Mouse (Mus musculus) MEL (cell line): ENCODE data around the gene Add2. TPM values are rescaled to one million over a fixed set of nuclear protein-coding genes. Genes with fewer than 3 reads are reported as not detected.

Experiments
- DNase-seq: peaks from one replicate; pipeline ENCODE4 v3.0.0; 2011; ENCODE audit warnings: low read depth, low spot score
- H3K27ac ChIP-seq: 2 replicates; pipeline ENCODE4 v1.5.1; 2012; ENCODE audit warnings: low read depth, mild to moderate bottlenecking, control low read depth, low read length, moderate library complexity; ENCODE audit not compliant: control insufficient read depth
- H3K27me3 ChIP-seq, 2 experiments: fragments of 150-350 bp in 1 of 2; sonication (generic) in 1 of 2; 2 replicates each; pipeline ENCODE4 v1.6.1; 2012; ENCODE audit warnings: low read length in 2 of 2, mild to moderate bottlenecking in 2 of 2, improper control_type of control experiment in 1 of 2, moderate library complexity in 1 of 2; ENCODE audit not compliant: insufficient read depth in 2 of 2, control insufficient read depth in 1 of 2
- H3K36me3 ChIP-seq, 2 experiments: 2 replicates each; pipeline ENCODE4 v1.6.1; 2012 to 2014; ENCODE audit warnings: low read length in 2 of 2, improper control_type of control experiment in 1 of 2, inconsistent platforms in 1 of 2, mild to moderate bottlenecking in 1 of 2; ENCODE audit not compliant: insufficient read depth in 2 of 2, control insufficient read depth in 1 of 2
- H3K4me1 ChIP-seq, 2 experiments: fragments of 150-350 bp in 1 of 2; sonication (generic) in 1 of 2; 2 replicates each; pipeline ENCODE4 v1.6.1; 2012; ENCODE audit warnings: low read length in 2 of 2, improper control_type of control experiment in 1 of 2, mild to moderate bottlenecking in 1 of 2; ENCODE audit not compliant: insufficient read depth in 2 of 2, control insufficient read depth in 1 of 2
- H3K4me3 ChIP-seq, 2 experiments: fragments of 150-350 bp in 1 of 2; sonication (generic) in 1 of 2; 2 replicates each; pipeline ENCODE4 v1.5.1; 2012; ENCODE audit warnings: low read depth in 2 of 2, low read length in 2 of 2, mild to moderate bottlenecking in 2 of 2, moderate library complexity in 2 of 2, control low read depth in 1 of 2, improper control_type of control experiment in 1 of 2; ENCODE audit not compliant: control insufficient read depth in 1 of 2, insufficient read depth in 1 of 2
- H3K79me2 ChIP-seq: 2 replicates; pipeline ENCODE4 v1.6.1; 2012; ENCODE audit warnings: mild to moderate bottlenecking, low read length, moderate library complexity; ENCODE audit not compliant: control insufficient read depth, poor library complexity, insufficient read depth
- H3K9ac ChIP-seq: 2 replicates; pipeline ENCODE4 v1.6.1; 2012; ENCODE audit warnings: low read depth, mild to moderate bottlenecking, control low read depth, low read length, moderate library complexity; ENCODE audit not compliant: control insufficient read depth, poor library complexity, severe bottlenecking
- H3K9me3 ChIP-seq: fragments of 150-350 bp; sonication (generic); replicated peaks from 2 replicates; pipeline ENCODE4 v1.6.1; 2012; ENCODE audit warnings: mild to moderate bottlenecking, low read length, improper control_type of control experiment, moderate library complexity; ENCODE audit not compliant: insufficient read depth
- CHD1 ChIP-seq: IDR thresholded peaks from 2 replicates; pipeline ENCODE4 v1.6.1; 2012; ENCODE audit warnings: low read depth, mild to moderate bottlenecking, inconsistent platforms, low read length, improper control_type of control experiment
- CHD2 ChIP-seq: IDR thresholded peaks from 2 replicates; pipeline ENCODE4 v1.6.1; 2011; ENCODE audit warnings: low read length, improper control_type of control experiment
- CTCF ChIP-seq, 3 experiments: IDR thresholded peaks in 2 of 3; conservative IDR thresholded peaks in 1 of 3; 2 replicates each; pipeline ENCODE4 v1.5.1; 2011 to 2012; ENCODE audit warnings: low read length in 3 of 3, low read depth in 2 of 3, mild to moderate bottlenecking in 2 of 3, improper control_type of control experiment in 1 of 3, inconsistent platforms in 1 of 3, mixed read lengths in 1 of 3, moderate library complexity in 1 of 3; ENCODE audit not compliant: control insufficient read depth in 1 of 3, insufficient read depth in 1 of 3, poor library complexity in 1 of 3, severe bottlenecking in 1 of 3
- E2F4 ChIP-seq: IDR thresholded peaks from 2 replicates; pipeline ENCODE4 v1.6.1; 2011; ENCODE audit warnings: low read depth, low read length, improper control_type of control experiment, borderline replicate concordance
- ELF1 ChIP-seq: IDR thresholded peaks from 2 replicates; pipeline ENCODE4 v1.6.1; 2014; ENCODE audit warnings: low read depth, mild to moderate bottlenecking, inconsistent platforms, low read length, improper control_type of control experiment, moderate library complexity
- JUND ChIP-seq: IDR thresholded peaks from 2 replicates; pipeline ENCODE4 v1.6.1; 2011; ENCODE audit warnings: low read depth, mild to moderate bottlenecking, improper control_type of control experiment, low read length
- KAT2A ChIP-seq: conservative IDR thresholded peaks from 2 replicates; pipeline ENCODE4 v1.6.1; 2012; ENCODE audit warnings: low read depth, low read length, improper control_type of control experiment, inconsistent platforms
- MAFK ChIP-seq: IDR thresholded peaks from 2 replicates; pipeline ENCODE4 v1.6.1; 2011; ENCODE audit warnings: low read depth, mild to moderate bottlenecking, low read length, improper control_type of control experiment, borderline replicate concordance
- MAX ChIP-seq: IDR thresholded peaks from 2 replicates; pipeline ENCODE4 v1.6.1; 2011; ENCODE audit warnings: low read length, improper control_type of control experiment
- MAZ ChIP-seq: IDR thresholded peaks from 2 replicates; pipeline ENCODE4 v1.6.1; 2012; ENCODE audit warnings: low read depth, mild to moderate bottlenecking, inconsistent platforms, low read length, improper control_type of control experiment
- MEF2A ChIP-seq: IDR thresholded peaks from 2 replicates; pipeline ENCODE4 v1.6.1; 2014; ENCODE audit warnings: low read depth, mild to moderate bottlenecking, inconsistent platforms, low read length, improper control_type of control experiment; ENCODE audit not compliant: poor library complexity, insufficient replicate concordance, severe bottlenecking; ENCODE audit errors: extremely low read depth
- MXI1 ChIP-seq: IDR thresholded peaks from 2 replicates; pipeline ENCODE4 v1.6.1; 2011; ENCODE audit warnings: mild to moderate bottlenecking, low read depth, low read length, improper control_type of control experiment
- MYC ChIP-seq: IDR thresholded peaks from 2 replicates; pipeline ENCODE4 v1.6.1; 2011; ENCODE audit warnings: low read depth, mild to moderate bottlenecking, low read length, improper control_type of control experiment, moderate library complexity
- NRF1 ChIP-seq: IDR thresholded peaks from 2 replicates; pipeline ENCODE4 v1.6.1; 2014; ENCODE audit warnings: low read depth, mild to moderate bottlenecking, inconsistent platforms, low read length, improper control_type of control experiment, moderate library complexity; ENCODE audit not compliant: poor library complexity, insufficient read depth, severe bottlenecking
- POLR2A ChIP-seq, 2 experiments: IDR thresholded peaks; 2 replicates each; pipeline ENCODE4 v1.6.1; 2011 to 2012; ENCODE audit warnings: low read length in 2 of 2, mild to moderate bottlenecking in 2 of 2, control low read depth in 1 of 2, improper control_type of control experiment in 1 of 2, low read depth in 1 of 2, moderate library complexity in 1 of 2; ENCODE audit not compliant: control insufficient read depth in 1 of 2, insufficient read depth in 1 of 2, poor library complexity in 1 of 2
- POLR2AphosphoS5 ChIP-seq: IDR thresholded peaks from 2 replicates; pipeline ENCODE4 v1.6.1; 2012; ENCODE audit warnings: low read depth, borderline replicate concordance, mild to moderate bottlenecking, inconsistent platforms, low read length, moderate library complexity, mixed read lengths
- RAD21 ChIP-seq: IDR thresholded peaks from 2 replicates; pipeline ENCODE4 v1.6.1; 2011; ENCODE audit warnings: mild to moderate bottlenecking, low read depth, low read length, improper control_type of control experiment
- RCOR1 ChIP-seq: IDR thresholded peaks from 2 replicates; pipeline ENCODE4 v1.6.1; 2012; ENCODE audit warnings: low read depth, mild to moderate bottlenecking, inconsistent platforms, low read length, improper control_type of control experiment
- SIN3A ChIP-seq: IDR thresholded peaks from 2 replicates; pipeline ENCODE4 v1.6.1; 2012; ENCODE audit warnings: low read length, improper control_type of control experiment, inconsistent platforms
- SMC3 ChIP-seq: IDR thresholded peaks from 2 replicates; pipeline ENCODE4 v1.6.1; 2011; ENCODE audit warnings: low read depth, low read length, improper control_type of control experiment
- TCF12 ChIP-seq: IDR thresholded peaks from 2 replicates; pipeline ENCODE4 v1.6.1; 2014; ENCODE audit warnings: low read depth, mild to moderate bottlenecking, inconsistent platforms, low read length, improper control_type of control experiment, moderate library complexity
- UBTF ChIP-seq: IDR thresholded peaks from 2 replicates; pipeline ENCODE4 v1.6.1; 2012; ENCODE audit warnings: low read depth, mild to moderate bottlenecking, inconsistent platforms, low read length, improper control_type of control experiment, moderate library complexity, borderline replicate concordance; ENCODE audit not compliant: insufficient read depth
- USF1 ChIP-seq: IDR thresholded peaks from 2 replicates; pipeline ENCODE4 v1.6.1; 2014; ENCODE audit warnings: low read depth, mild to moderate bottlenecking, inconsistent platforms, low read length, improper control_type of control experiment, moderate library complexity
- USF2 ChIP-seq, 2 experiments: IDR thresholded peaks; 2 replicates each; pipeline ENCODE4 v1.6.1; 2011 to 2012; ENCODE audit warnings: improper control_type of control experiment in 2 of 2, low read length in 2 of 2, borderline replicate concordance in 1 of 2, inconsistent platforms in 1 of 2, low read depth in 1 of 2, mild to moderate bottlenecking in 1 of 2; ENCODE audit not compliant: insufficient read depth in 1 of 2
- ZC3H11A ChIP-seq: IDR thresholded peaks from 2 replicates; pipeline ENCODE4 v1.6.1; 2012; ENCODE audit warnings: low read depth, mild to moderate bottlenecking, inconsistent platforms, low read length, improper control_type of control experiment
- ZKSCAN1 ChIP-seq: IDR thresholded peaks from 2 replicates; pipeline ENCODE4 v1.6.1; 2012; ENCODE audit warnings: low read depth, mild to moderate bottlenecking, inconsistent platforms, low read length, improper control_type of control experiment, moderate library complexity
- ZMIZ1 ChIP-seq: IDR thresholded peaks from 2 replicates; pipeline ENCODE4 v1.6.1; 2012; ENCODE audit warnings: low read depth, mild to moderate bottlenecking, inconsistent platforms, low read length, improper control_type of control experiment, moderate library complexity
- ZNF384 ChIP-seq: IDR thresholded peaks from 2 replicates; pipeline ENCODE4 v1.6.1; 2012; ENCODE audit warnings: low read depth, mild to moderate bottlenecking, inconsistent platforms, low read length, improper control_type of control experiment
- polyA plus RNA-seq, 2 experiments: library from polyadenylated mRNA; stranded (reverse) in 1 of 2; unstranded in 1 of 2; fragments of >175 nt in 1 of 2; fragments of >200 nt in 1 of 2; gene quantifications; 2 replicates each; pipeline versions ENCODE4 v1.2.1 to v1.2.4; 2012; ENCODE audit warnings: low replicate concordance in 2 of 2, low read depth in 1 of 2; ENCODE audit not compliant: insufficient read length in 2 of 2, insufficient read depth in 1 of 2, missing spikeins in 1 of 2
- total RNA-seq: library from RNA; depleted of rRNA; stranded (reverse); fragments of 300-350 nt; gene quantifications from 2 replicates; pipeline ENCODE4 v1.2.3, GENCODE M21; 2012

Gene Add2
- total and polyA plus RNA-seq, 3 experiments: 85.0 to 191 (median 129) TPM

- Histone ChIP-seq H3K9ac (no peak overlapping the region), H3K4me1 (no peaks in the 10 kb centered on the region), H3K27me3 (no peaks in the 10 kb centered on the region), H3K79me2 (no peaks in the 10 kb centered on the region), H3K27ac (no peak overlapping the region), H3K4me3 (no peak overlapping the region), H3K9me3 (no peaks in the 10 kb centered on the region), H3K36me3 (peaks cover 4 to 30% of the 10 kb centered on the region in 2 experiments; a peak in 3 of 4 replicates)
- DNase-seq: no peak
- TF ChIP-seq MEF2A (no peak), MYC (no peak), SMC3 (no peak), RAD21 (no peak), NRF1 (no peak), CHD1 (no peak), CTCF (IDR thresholded peaks at IDR 0.05 in 2 of 3, conservative IDR thresholded peaks at IDR 0.05 in 1 of 3; ENCODE audit: control insufficient read depth in 1 of 3, insufficient read depth in 1 of 3, low read depth in 2 of 3, low read length in 3 of 3, poor library complexity in 1 of 3, severe bottlenecking in 1 of 3) (no peak), RCOR1 (no peak), POLR2AphosphoS5 (no peak), MAZ (no peak), ZNF384 (no peak), ZMIZ1 (no peak), USF1 (no peak), CHD2 (no peak)
- TF ChIP-seq, all 39 proteins: peak for 0
These were observed 58.5 kb downstream of the Add2 start for GRCm38 (mm10) chr6:86086851-86087571.

- H3K36me3 ChIP-seq: peaks cover 4 to 30% of the 10 kb centered on the region in 2 experiments; a peak in 3 of 4 replicates
These were observed 59.3 kb downstream of the Add2 start for GRCm38 (mm10) chr6:86087813-86088212.

More at GRCm38 (mm10) chr6:86087813-86088212, 59.3 kb downstream of the Add2 start:
- no peaks in the 10 kb centered on the region for H3K79me2 ChIP-seq
- TF ChIP-seq MXI1 (no peak), KAT2A (no peak), MAX (no peak), ZC3H11A (no peak), UBTF (no peak), SIN3A (no peak), POLR2A (IDR thresholded peaks at IDR 0.05; ENCODE audit: control insufficient read depth in 1 of 2, insufficient read depth in 1 of 2, low read depth in 1 of 2, low read length in 2 of 2, poor library complexity in 1 of 2) (no peak), CTCF (IDR thresholded peaks at IDR 0.05 in 2 of 3, conservative IDR thresholded peaks at IDR 0.05 in 1 of 3; ENCODE audit: control insufficient read depth in 1 of 3, insufficient read depth in 1 of 3, low read depth in 2 of 3, low read length in 3 of 3, poor library complexity in 1 of 3, severe bottlenecking in 1 of 3) (no peak), E2F4 (no peak), ZKSCAN1 (no peak), USF2 (IDR thresholded peaks at IDR 0.05; ENCODE audit: borderline replicate concordance in 1 of 2, insufficient read depth in 1 of 2, low read depth in 1 of 2, low read length in 2 of 2) (no peak), MEF2A (no peak), MAFK (no peak), JUND (no peak), ELF1 (no peak), TCF12 (no peak), CHD1 (no peak)
- no peaks in the 10 kb centered on the region for H3K9me3 ChIP-seq
- H3K9ac ChIP-seq: no peak overlapping the region
- H3K27ac ChIP-seq: no peak overlapping the region
- no peaks in the 10 kb centered on the region for H3K27me3 ChIP-seq
- H3K4me1 ChIP-seq: no peaks in the 10 kb centered on the region; a peak in 1 of 4 replicates
- no peak for DNase-seq
- H3K4me3 ChIP-seq: no peak overlapping the region
